Mouse (Mus musculus) A20 (cell line): ENCODE results near the gene Gm5127.

Source experiments
- DNase-seq: peaks from one replicate; pipeline ENCODE4 v3.0.0-alpha.2; 2011; ENCODE audit warnings: low read depth, low spot score

Gm5127 gene

GRCm38 (mm10) chrX:106582886-106583285, at the start of gene Gm5127:
Gm5127 (plus strand) TSS chrX:106583186.
- no peak for DNase-seq

GRCm38 (mm10) chrX:106536359-106536758, 46.6 kb upstream of the Gm5127 start:
- peak; percentile 5 for DNase-seq

- no peak for DNase-seq
These were observed 27.5 kb upstream of the Gm5127 start for GRCm38 (mm10) chrX:106555457-106555856.

GRCm38 (mm10) chrX:106578966-106579365, 4.0 kb upstream of the Gm5127 start:
- DNase-seq, result no peak

GRCm38 (mm10) chrX:106580410-106580809, 2.6 kb upstream of the Gm5127 start:
- no peak for DNase-seq

GRCm38 (mm10) chrX:106582197-106582596, 789 bp upstream of the Gm5127 start:
- DNase-seq, result no peak

GRCm38 (mm10) chrX:106593914-106594313, 10.9 kb downstream of the Gm5127 start:
- DNase-seq, result no peak

- peak; percentile 36 for DNase-seq
These were observed 12.9 kb downstream of the Gm5127 start for GRCm38 (mm10) chrX:106595904-106596303.

- DNase-seq, result no peak
These were observed 19.7 kb downstream of the Gm5127 start for GRCm38 (mm10) chrX:106602574-106603258.

- DNase-seq, result no peak
These were observed 20.4 kb downstream of the Gm5127 start, which contains the start of gene Cysltr1 for GRCm38 (mm10) chrX:106603386-106603785. Cysltr1 (minus strand) TSS chrX:106603679.

- DNase-seq, result no peak
These were observed 39.5 kb downstream of the Gm5127 start for GRCm38 (mm10) chrX:106622512-106622911.

- peak; percentile 27 for DNase-seq
These were observed 40.7 kb downstream of the Gm5127 start for GRCm38 (mm10) chrX:106623667-106624066.

- no peak for DNase-seq
These were observed 45.5 kb downstream of the Gm5127 start for GRCm38 (mm10) chrX:106628514-106628913.

GRCm38 (mm10) chrX:106633543-106633942, 50.6 kb downstream of the Gm5127 start:
- no peak for DNase-seq

- DNase-seq, result peak; percentile 52
These were observed 52.0 kb downstream of the Gm5127 start for GRCm38 (mm10) chrX:106634799-106635541.

- peak; percentile 7 for DNase-seq
These were observed 79.1 kb downstream of the Gm5127 start for GRCm38 (mm10) chrX:106662101-106662500.

- peak; percentile 11 for DNase-seq
These were observed 121.6 kb downstream of the Gm5127 start for GRCm38 (mm10) chrX:106704590-106704989.

- peak; percentile 19 for DNase-seq
These were observed 134.2 kb downstream of the Gm5127 start for GRCm38 (mm10) chrX:106717160-106717559.

- no peak for DNase-seq
These were observed 159.3 kb downstream of the Gm5127 start for GRCm38 (mm10) chrX:106742241-106742640.

GRCm38 (mm10) chrX:106755272-106755671, 172.3 kb downstream of the Gm5127 start:
- no peak for DNase-seq
